Mouse (Mus musculus) c-Kit-negative CD71-positive TER-119-positive erythroid progenitor cells, embryonic 14.5 days (primary cell): ENCODE data around the gene Fstl5.
"Not testable (repeated sequence)": the region's sequence is repeated elsewhere in the genome, so short reads cannot be mapped to it uniquely, and the experiment has no call there.

Experiments
- DNase-seq: peaks from one replicate; pipeline ENCODE4 v3.0.0-alpha.2; 2013; ENCODE audit warnings: low read depth, low spot score

The Fstl5 gene

DNA sequence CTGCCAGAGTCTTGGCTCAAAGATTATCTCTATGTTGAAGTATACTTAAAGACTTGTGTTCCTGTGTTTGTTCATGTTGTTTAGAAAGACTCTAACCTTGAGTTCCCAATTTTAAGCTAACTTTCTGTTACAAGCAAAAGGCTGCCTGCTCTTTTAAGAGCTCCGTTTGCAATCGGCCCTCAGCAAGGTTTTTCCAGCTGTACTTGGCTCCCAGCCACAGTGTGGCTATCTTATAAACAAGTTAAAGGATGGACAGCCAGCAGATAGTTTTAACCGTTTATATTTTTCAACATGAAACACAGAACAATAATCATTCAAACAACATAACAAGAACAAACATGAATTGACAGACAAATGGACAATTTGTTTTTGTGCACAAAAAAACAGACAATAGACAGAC, 433.8 kb downstream of the Fstl5 start:
- DNase-seq: not testable (repeated sequence)

DNA sequence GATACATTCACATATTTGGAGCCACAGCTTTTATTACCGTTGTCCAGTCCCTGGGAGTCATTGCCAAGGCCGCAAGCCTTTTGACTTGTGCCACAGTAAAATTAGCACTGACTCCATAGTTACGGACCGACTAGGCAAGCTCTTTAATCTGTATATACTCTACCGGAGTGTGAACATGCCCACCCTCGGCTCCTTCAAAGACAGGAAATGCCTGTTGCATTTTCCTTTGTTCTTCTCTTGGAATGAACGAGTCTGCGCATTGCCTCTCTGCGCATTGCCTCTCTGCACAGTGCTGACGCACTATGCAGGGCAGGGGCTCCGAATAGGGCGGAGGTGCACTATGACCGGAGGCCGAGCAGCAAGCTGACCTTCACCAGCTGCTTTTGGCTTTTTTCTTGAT, 434.7 kb downstream of the Fstl5 start:
- no peak for DNase-seq

DNA sequence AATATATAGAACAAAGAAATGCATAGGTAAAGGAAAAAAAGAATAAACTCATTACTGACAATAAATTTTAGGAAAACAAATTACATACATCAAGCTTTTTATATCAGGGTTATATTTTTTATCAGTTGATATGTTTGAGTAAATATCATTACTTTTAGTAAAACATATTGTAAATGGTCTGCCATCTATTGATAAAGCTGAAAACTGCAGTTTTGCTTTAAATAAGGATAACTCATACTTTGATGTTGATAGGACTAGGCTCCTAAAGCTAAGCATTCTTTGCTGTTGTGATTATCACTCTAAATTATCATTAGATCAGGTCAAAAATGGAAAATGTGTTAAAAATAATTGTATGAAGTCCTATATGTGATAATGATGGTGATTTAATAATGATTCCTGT, 493.3 kb downstream of the Fstl5 start:
- DNase-seq: no peak

DNA sequence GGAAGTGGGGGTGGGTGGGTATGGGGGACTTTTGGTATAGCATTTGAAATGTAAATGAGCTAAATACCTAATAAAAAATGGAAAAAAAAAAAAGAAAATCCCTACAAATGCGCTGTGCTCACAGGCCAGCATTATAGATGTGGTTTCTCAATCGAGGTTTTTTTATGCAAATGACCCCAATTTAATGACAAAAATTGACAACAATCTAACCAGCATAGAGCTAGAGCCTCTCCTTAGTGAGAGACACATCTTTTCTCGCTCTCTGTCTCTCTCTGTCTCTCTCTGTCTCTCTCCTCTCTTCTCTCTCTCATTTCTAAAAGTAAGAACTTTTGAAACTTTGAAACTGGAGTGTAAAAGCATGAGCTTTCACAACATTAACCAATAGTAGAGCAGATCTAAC, 498.4 kb downstream of the Fstl5 start:
- DNase-seq: no peak

DNA sequence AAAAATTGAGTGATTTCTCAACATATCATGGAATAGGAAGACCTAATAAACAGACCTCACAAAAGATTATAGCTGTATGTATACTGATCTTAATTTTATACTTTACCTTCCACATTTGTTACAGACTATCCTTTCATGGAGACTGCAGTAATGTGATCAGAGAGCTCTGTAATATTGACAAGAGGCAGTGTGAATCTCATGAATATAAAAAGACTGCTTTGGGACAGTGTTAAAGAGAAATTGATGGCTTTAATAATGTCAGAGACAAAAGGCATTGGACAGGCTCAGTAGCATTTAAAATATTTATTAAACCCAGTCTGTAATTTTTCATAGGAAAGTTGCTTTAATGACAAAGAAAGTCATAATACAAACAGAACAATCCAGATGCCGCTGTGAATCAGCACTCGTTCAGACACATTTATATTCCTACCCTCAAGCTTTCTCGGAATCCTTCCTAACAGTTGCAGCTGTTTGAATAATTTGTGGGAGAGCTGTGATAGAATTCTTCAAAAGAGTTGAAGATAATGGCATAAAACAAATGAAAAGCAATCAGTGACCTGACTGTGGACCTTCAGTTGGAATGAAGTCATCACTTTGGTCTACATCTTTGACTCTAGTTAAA, 499.0 kb downstream of the Fstl5 start:
- DNase-seq: no peak

DNA sequence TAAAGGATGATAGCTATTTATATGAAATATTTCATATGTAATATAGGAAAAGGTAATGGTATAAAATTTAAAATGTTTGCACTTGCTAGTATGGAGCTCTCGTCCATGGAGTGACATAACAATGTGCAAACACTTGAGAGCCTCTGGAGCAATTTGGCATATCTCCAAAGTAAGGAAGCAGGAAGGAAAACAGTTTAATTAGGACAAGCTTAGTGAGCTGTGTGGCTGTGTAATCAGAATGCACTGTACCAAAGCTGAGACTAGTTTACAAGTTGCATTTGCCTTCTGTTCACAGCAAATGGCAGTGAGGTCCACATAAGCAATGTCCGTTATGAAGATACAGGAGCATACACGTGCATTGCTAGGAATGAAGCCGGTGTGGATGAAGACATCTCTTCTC, 519.1 kb downstream of the Fstl5 start:
- no peak for DNase-seq

DNA sequence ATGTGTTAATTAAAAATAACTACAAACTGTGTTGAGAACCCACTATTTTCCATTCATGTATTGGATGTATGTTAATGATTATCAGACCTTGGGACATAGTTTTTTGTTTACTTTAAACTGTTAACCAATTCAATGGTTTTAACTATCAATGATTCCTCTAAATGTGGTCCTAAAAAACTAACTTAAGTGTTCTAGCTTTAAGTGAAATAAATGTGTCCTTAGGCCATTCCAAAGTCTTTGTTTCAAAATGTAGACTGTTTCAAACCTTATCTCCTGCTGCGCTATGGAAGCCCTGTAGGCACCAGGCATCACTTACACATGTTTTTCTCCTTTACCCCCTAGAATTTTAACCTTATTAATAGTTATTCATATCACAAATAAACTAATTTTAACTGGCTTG, 546.0 kb downstream of the Fstl5 start:
- DNase-seq: no peak

DNA sequence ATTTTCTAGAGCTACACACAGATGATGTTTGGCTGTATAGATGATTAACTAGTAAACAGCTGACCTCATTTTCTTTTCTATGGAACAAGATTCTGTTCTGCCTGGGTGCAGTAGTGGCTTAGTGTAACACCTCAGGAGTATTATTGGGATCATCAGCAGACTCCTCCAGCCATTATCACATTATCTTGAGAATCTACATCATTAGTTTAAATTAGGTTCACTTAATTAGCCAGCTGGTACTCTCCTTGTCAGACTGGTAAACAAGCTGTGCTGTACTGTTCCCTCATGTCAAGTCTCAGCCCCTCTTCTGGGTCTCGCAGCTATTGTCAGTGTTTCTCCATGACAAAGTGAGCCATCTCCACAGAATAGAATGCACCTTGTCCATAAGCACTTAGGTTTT, 580.2 kb downstream of the Fstl5 start:
- no peak for DNase-seq

DNA sequence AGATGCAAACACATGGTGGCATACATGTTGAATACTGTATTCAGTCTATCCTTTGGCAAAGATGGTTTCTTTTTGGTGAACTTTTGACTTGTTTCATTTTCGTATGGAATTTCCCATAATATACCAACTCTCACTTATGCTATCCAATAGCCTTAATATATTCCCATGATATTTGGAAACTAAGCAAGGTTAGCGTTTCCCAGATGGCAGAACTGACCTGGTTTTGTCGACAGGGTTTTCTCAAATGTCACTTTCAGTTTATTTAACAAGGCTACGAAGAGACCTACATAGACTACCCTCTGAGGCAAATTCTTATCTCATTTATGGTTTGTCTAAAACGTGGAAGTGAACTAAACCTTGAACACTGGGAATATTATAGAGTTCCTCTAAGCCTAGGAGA, 596.8 kb downstream of the Fstl5 start:
- no peak for DNase-seq

DNA sequence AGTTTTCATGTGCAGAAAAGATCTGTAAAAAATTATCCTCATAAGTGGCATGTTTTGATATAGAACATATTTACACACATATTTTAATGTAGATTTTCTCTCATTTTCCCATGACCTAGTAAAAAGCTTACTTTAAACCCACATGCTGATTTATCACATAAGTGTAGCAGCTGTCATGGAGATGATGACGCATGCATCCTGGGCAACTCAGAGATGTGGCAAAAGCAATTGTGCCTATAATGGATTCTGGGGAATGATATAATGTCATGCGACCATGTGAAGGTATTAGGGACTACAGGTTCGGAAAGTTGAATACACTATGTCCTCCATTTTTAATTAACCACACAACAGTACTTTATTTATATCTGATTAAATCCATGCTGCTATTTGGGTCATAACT, 601.9 kb downstream of the Fstl5 start:
- no peak for DNase-seq

DNA sequence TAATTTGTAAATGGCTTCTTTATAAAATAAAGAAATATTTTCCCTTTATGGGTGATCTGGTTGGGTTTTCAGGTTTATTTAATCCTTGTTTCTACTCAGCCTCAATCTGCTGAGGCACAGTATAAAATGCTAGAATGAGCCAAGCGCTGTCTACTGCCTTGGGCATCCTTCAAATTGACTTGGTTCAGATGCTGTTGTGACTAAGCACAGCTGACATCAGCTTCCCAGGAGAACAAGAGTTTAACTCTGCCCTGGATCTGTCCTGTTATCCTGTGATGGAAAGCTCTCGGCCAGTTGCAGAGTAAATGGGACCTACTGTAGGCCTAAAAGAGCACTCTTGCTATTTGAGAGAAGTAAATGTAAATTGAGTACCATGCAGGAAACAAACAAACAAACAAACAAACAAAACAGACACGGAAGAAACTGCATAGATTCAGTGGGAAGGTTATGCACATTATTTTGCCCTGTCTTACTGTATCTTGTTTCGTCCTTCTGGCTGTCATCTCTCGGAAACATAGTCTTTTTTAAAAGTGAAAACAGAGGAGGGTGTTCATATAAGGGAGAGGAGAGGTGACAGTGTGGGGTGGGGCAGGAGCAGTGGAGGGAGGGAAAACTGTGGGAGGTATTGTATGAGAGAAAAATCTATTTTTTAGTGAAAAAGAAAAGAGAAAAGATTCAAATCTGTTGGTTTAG, 605.9 kb downstream of the Fstl5 start:
- no peak for DNase-seq

DNA sequence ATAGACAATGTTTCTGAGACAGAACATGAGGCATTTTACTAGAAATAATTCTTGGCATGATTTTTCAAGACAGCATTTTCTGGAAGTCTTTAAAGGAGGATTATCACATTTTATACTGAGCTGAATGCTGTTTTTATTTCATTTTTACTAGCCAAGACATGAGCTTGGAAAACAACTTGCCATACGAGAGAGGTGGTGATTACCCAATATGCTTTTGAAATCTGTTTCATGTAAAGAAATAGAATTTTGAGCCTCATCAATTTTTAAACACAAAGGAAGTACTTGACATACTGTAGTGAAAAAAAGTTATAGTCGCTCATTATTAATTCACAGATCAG, 606.4 kb downstream of the Fstl5 start:
- no peak for DNase-seq

DNA sequence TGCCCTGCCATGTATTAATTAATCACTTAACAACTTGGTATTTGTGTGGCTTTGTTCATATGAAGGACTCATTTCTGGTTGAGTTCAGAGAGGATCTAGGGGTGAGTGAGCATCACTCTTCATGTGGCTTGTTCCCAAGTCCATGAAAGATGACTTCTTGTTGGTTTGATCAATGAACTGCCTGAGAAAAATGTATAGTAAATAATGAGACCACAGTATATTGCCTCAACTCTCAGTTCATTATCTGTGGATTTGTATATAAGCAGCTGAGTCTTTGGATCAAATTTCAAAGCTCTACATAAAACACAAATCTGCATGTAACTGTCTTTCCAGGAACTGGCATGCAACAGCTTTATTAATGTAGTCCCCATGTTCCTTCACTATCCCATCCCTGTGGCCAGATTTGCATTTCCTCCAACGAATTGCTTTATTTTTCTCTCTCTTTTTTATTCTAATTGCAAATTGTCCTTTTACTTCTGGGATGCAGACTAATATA, 623.1 kb downstream of the Fstl5 start:
- DNase-seq: no peak

DNA sequence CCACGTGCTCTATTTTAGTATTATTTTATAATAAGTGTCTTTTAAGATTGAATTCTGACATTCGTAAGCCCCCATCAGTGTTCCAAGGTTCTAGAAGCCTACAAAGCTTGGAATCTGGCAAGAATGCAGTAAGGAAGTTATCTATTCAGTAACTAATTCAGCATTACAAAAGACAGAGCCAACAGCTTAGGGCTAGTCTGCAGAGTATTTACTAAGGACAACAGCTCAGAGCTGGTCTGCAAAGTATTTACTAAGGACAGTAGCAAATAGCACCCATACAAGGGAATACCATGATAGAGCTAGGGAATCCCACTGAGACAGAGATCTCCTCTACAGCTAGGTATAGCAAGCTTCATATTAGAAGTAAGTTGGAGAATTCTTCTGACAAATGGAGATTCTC, 665.2 kb downstream of the Fstl5 start:
- DNase-seq: no peak
